Mouse (Mus musculus) limb, embryonic 10.5 days (tissue): ENCODE results near the gene Tgm2. TPM values are rescaled to one million over a fixed set of nuclear protein-coding genes. Genes with fewer than 3 reads are reported as not detected.

Experiments
- DNase-seq: peaks from one replicate; pipeline ENCODE4 v3.0.0-alpha.2; 2017; ENCODE audit warnings: low spot score
- H3K27ac ChIP-seq: fragments of 300-500 bp; sonication (generic); 2 replicates; pipeline ENCODE4 v1.5.1; 2016; ENCODE audit warnings: mild to moderate bottlenecking
- H3K27me3 ChIP-seq: fragments of 300-500 bp; sonication (generic); 2 replicates; pipeline ENCODE4 v1.6.1; 2016; ENCODE audit warnings: low read depth, mild to moderate bottlenecking; ENCODE audit not compliant: poor library complexity, severe bottlenecking
- H3K36me3 ChIP-seq: fragments of 300-500 bp; sonication (generic); 2 replicates; pipeline ENCODE4 v1.6.1; 2016; ENCODE audit warnings: mild to moderate bottlenecking, moderate library complexity
- H3K4me1 ChIP-seq: fragments of 300-500 bp; sonication (generic); 2 replicates; pipeline ENCODE4 v1.6.1; 2016
- H3K4me3 ChIP-seq: fragments of 300-500 bp; sonication (generic); 2 replicates; pipeline ENCODE4 v1.5.1; 2016; ENCODE audit warnings: mild to moderate bottlenecking, moderate library complexity
- H3K9me3 ChIP-seq: fragments of 300-500 bp; sonication (generic); replicated peaks from 2 replicates; pipeline ENCODE4 v1.6.1; 2016; ENCODE audit warnings: mild to moderate bottlenecking
- WGBS: fragments of 180-500 bp; shearing (Covaris S2); methylation state at CpG from one replicate; pipeline ENCODE4 v1.1.7; 2016; 5-methylcytosine and 5-hydroxymethylcytosine counted together
- polyA plus RNA-seq: library from polyadenylated mRNA; unstranded; fragments of >200 nt; fragmentation: Nextera tagmentation; extraction: Ambion mirVana; gene quantifications from 2 replicates; pipeline ENCODE4 v1.2.1, GENCODE M21; 2016

Gene Tgm2
- polyA plus RNA-seq, 1 experiment from 2014 or later: 3.7 TPM

- peaks cover 29% of the 10 kb centered on the region for H3K4me1 ChIP-seq
- H3K27me3 ChIP-seq: peaks cover 44% of the 10 kb centered on the region
- WGBS: 79% methylated on average over 5 of the region's 5 CpGs
- peak overlapping the region; percentile 52 for H3K4me3 ChIP-seq
- no peak for DNase-seq
- H3K9me3 ChIP-seq: no peaks in the 10 kb centered on the region
- H3K36me3 ChIP-seq: no peaks in the 10 kb centered on the region
- peak overlapping the region; percentile 75; the same call in 1 of the 2 replicates for H3K27ac ChIP-seq
Observed at GRCm38 (mm10) chr2:158145528-158146065, 639 bp downstream of the Tgm2 start.

GRCm38 (mm10) chr2:158144750-158145527, 1.3 kb downstream of the Tgm2 start:
- H3K4me1 ChIP-seq: peaks cover 29% of the 10 kb centered on the region
- DNase-seq: no peak
- peaks cover 44% of the 10 kb centered on the region for H3K27me3 ChIP-seq
- WGBS: 84% methylated on average over 6 of the region's 6 CpGs
- H3K4me3 ChIP-seq: 0 out of 2 replicates have a peak overlapping the region, but pooled peaks have one; percentile 52
- H3K27ac ChIP-seq: no peak overlapping the region
- H3K9me3 ChIP-seq: no peaks in the 10 kb centered on the region
- no peaks in the 10 kb centered on the region for H3K36me3 ChIP-seq

GRCm38 (mm10) chr2:158144263-158144662, 2.0 kb downstream of the Tgm2 start:
- Histone ChIP-seq H3K27ac (no peak overlapping the region), H3K4me1 (peaks cover 35% of the 10 kb centered on the region)
- 65% methylated on average over 8 of the region's 8 CpGs for WGBS

GRCm38 (mm10) chr2:158143816-158144215, 2.4 kb downstream of the Tgm2 start:
- Histone ChIP-seq H3K9me3 (no peaks in the 10 kb centered on the region), H3K4me3 (no peak overlapping the region), H3K27me3 (peaks cover 44% of the 10 kb centered on the region), H3K4me1 (peaks cover 35% of the 10 kb centered on the region), H3K36me3 (no peaks in the 10 kb centered on the region), H3K27ac (no peak overlapping the region)
- WGBS: 54% methylated on average over 3 of the region's 3 CpGs
- no peak for DNase-seq

More at GRCm38 (mm10) chr2:158144263-158144662, 2.0 kb downstream of the Tgm2 start:
- Histone ChIP-seq H3K4me3 (no peak overlapping the region), H3K9me3 (no peaks in the 10 kb centered on the region), H3K27me3 (peaks cover 44% of the 10 kb centered on the region), H3K36me3 (no peaks in the 10 kb centered on the region)
- no peak for DNase-seq

GRCm38 (mm10) chr2:158142981-158143380, 3.3 kb downstream of the Tgm2 start:
- Histone ChIP-seq H3K4me1 (peaks cover 35% of the 10 kb centered on the region), H3K27ac (peak overlapping the region; percentile 46; the same call in 1 of the 2 replicates), H3K27me3 (peaks cover 43% of the 10 kb centered on the region), H3K36me3 (no peaks in the 10 kb centered on the region), H3K4me3 (no peak overlapping the region), H3K9me3 (no peaks in the 10 kb centered on the region)
- WGBS: 82% methylated on average over 18 of the region's 18 CpGs
- DNase-seq: no peak

GRCm38 (mm10) chr2:158141690-158142440, 4.4 kb downstream of the Tgm2 start:
- WGBS: 81% methylated on average over 7 of the region's 7 CpGs
- H3K27ac ChIP-seq: 0 out of 2 replicates have a peak overlapping the region, but pooled peaks have one; percentile 46
- H3K27me3 ChIP-seq: peaks cover 32% of the 10 kb centered on the region
- H3K9me3 ChIP-seq: no peaks in the 10 kb centered on the region
- DNase-seq: no peak
- H3K4me3 ChIP-seq: no peak overlapping the region
- peaks cover 35% of the 10 kb centered on the region for H3K4me1 ChIP-seq
- H3K36me3 ChIP-seq: no peaks in the 10 kb centered on the region

GRCm38 (mm10) chr2:158141271-158141670, 5.0 kb downstream of the Tgm2 start:
- no peak overlapping the region for H3K4me3 ChIP-seq
- no peaks in the 10 kb centered on the region for H3K36me3 ChIP-seq
- H3K27ac ChIP-seq: no peak overlapping the region
- peaks cover 28% of the 10 kb centered on the region for H3K27me3 ChIP-seq
- H3K9me3 ChIP-seq: no peaks in the 10 kb centered on the region
- DNase-seq: no peak
- H3K4me1 ChIP-seq: peaks cover 35% of the 10 kb centered on the region
- 88% methylated on average over 7 of the region's 7 CpGs for whole genome bisulfite sequencing

GRCm38 (mm10) chr2:158140664-158141063, 5.6 kb downstream of the Tgm2 start:
- Histone ChIP-seq H3K4me1 (peaks cover 30% of the 10 kb centered on the region), H3K36me3 (no peaks in the 10 kb centered on the region), H3K27ac (no peak overlapping the region), H3K27me3 (peaks cover 22% of the 10 kb centered on the region), H3K9me3 (no peaks in the 10 kb centered on the region), H3K4me3 (no peak overlapping the region)
- DNase-seq: no peak
- WGBS: 93% methylated on average over 5 of the region's 5 CpGs

- no peaks in the 10 kb centered on the region for H3K9me3 ChIP-seq
- peaks cover 11% of the 10 kb centered on the region for H3K27me3 ChIP-seq
- DNase-seq: no peak
- no peaks in the 10 kb centered on the region for H3K36me3 ChIP-seq
- H3K4me1 ChIP-seq: peaks cover 28% of the 10 kb centered on the region
- 0 out of 2 replicates have a peak overlapping the region, but pooled peaks have one; percentile 19 for H3K27ac ChIP-seq
- WGBS: 38% methylated on average over 7 of the region's 7 CpGs
- no peak overlapping the region for H3K4me3 ChIP-seq
Observed at GRCm38 (mm10) chr2:158139628-158140027, 6.6 kb downstream of the Tgm2 start.

GRCm38 (mm10) chr2:158138778-158139177, 7.5 kb downstream of the Tgm2 start:
- Histone ChIP-seq H3K4me3 (no peak overlapping the region), H3K27ac (no peak overlapping the region), H3K4me1 (peaks cover 19% of the 10 kb centered on the region), H3K9me3 (no peaks in the 10 kb centered on the region), H3K36me3 (no peaks in the 10 kb centered on the region), H3K27me3 (peaks cover 7% of the 10 kb centered on the region; the same call in 1 of the 2 replicates)
- no peak for DNase-seq
- 92% methylated on average over 9 of the region's 9 CpGs for WGBS

GRCm38 (mm10) chr2:158137771-158138170, 8.5 kb downstream of the Tgm2 start:
- Histone ChIP-seq H3K4me3 (no peak overlapping the region), H3K4me1 (peaks cover 9% of the 10 kb centered on the region; the same call in 1 of the 2 replicates), H3K27me3 (peaks cover 7% of the 10 kb centered on the region; the same call in 1 of the 2 replicates), H3K9me3 (no peaks in the 10 kb centered on the region), H3K27ac (no peak overlapping the region), H3K36me3 (no peaks in the 10 kb centered on the region)
- 92% methylated on average over 12 of the region's 12 CpGs for WGBS
- DNase-seq: no peak

GRCm38 (mm10) chr2:158136205-158136604, 10.0 kb downstream of the Tgm2 start:
- no peak overlapping the region for H3K27ac ChIP-seq
- no peak overlapping the region for H3K4me3 ChIP-seq
- no peak for DNase-seq
- 40% methylated on average over 7 of the region's 7 CpGs for WGBS
- H3K27me3 ChIP-seq: no peaks in the 10 kb centered on the region
- no peaks in the 10 kb centered on the region for H3K9me3 ChIP-seq
- H3K36me3 ChIP-seq: no peaks in the 10 kb centered on the region
- peaks cover 16% of the 10 kb centered on the region for H3K4me1 ChIP-seq

- no peak for DNase-seq
- Histone ChIP-seq H3K27me3 (no peaks in the 10 kb centered on the region), H3K9me3 (no peaks in the 10 kb centered on the region), H3K4me3 (no peak overlapping the region), H3K27ac (no peak overlapping the region), H3K4me1 (peaks cover 35% of the 10 kb centered on the region), H3K36me3 (no peaks in the 10 kb centered on the region)
- 65% methylated on average over 6 of the region's 6 CpGs for WGBS
Observed at GRCm38 (mm10) chr2:158133050-158133449, 13.2 kb downstream of the Tgm2 start.
